Comparison of ENCODE assay signal across 24 mouse cellular contexts in genomic region chr7:128627723-128628122, GRCm38 (mm10).
"Had no signal": no experiment of that assay in that cellular context is flagged by ENCODE, and none has a peak within 500 bp of the region (broad histone marks: within the 10 kb centered on the region; RNA-seq: fewer than 3 reads in every experiment).

No protein-coding gene starts in this region.

- H3K27me3 ChIP-seq: limb, embryonic 13.5 days; liver, embryonic 12.5 days; liver, embryonic 15.5 days; lung, embryonic 15.5 days; megakaryocyte, embryonic 14.5 days; midbrain, embryonic 13.5 days; neural tube, embryonic 13.5 days had no signal

- H3K9ac ChIP-seq: limb, embryonic 13.5 days; liver, embryonic 12.5 days; liver, embryonic 15.5 days; lung, embryonic 15.5 days; midbrain, embryonic 13.5 days; neural tube, embryonic 13.5 days had no signal

- H3K36me3 ChIP-seq: limb, embryonic 10.5 days; limb, embryonic 13.5 days; liver, embryonic 12.5 days; liver, embryonic 15.5 days; lung, embryonic 15.5 days; midbrain, embryonic 10.5 days; midbrain, embryonic 13.5 days; neural tube, embryonic 13.5 days had no signal

- DNase-seq: layer of hippocampus, adult 9-11 months; liver; lung, adult 18-20 months; lung, postnatal 10 days; lung, postnatal 36 days; retina, postnatal 1 day; right cerebral cortex, postnatal 25 days; spleen, adult 18-20 months; thymus, postnatal 36 days had no signal

- H3K4me3 ChIP-seq: layer of hippocampus, adult 2 months; limb, embryonic 10.5 days; limb, embryonic 13.5 days; liver, embryonic 12.5 days; liver, embryonic 15.5 days; lung, embryonic 15.5 days; megakaryocyte, embryonic 14.5 days; midbrain, embryonic 10.5 days; midbrain, embryonic 13.5 days; myocyte; neural tube, embryonic 13.5 days had no signal

- H3K9me3 ChIP-seq: limb, embryonic 10.5 days; limb, embryonic 13.5 days; liver, embryonic 12.5 days; liver, embryonic 15.5 days; lung, embryonic 15.5 days; megakaryocyte, embryonic 14.5 days; midbrain, embryonic 10.5 days; midbrain, embryonic 13.5 days; neural tube, embryonic 13.5 days had no signal

- H3K27ac ChIP-seq: limb, embryonic 10.5 days; limb, embryonic 13.5 days; liver, embryonic 12.5 days; liver, embryonic 15.5 days; lung, embryonic 15.5 days; midbrain, embryonic 10.5 days; midbrain, embryonic 13.5 days; neural tube, embryonic 13.5 days; stomach, postnatal 0 days had no signal

- H3K4me2 ChIP-seq: limb, embryonic 13.5 days; liver, embryonic 12.5 days; liver, embryonic 15.5 days; lung, embryonic 15.5 days; midbrain, embryonic 13.5 days; neural tube, embryonic 13.5 days had no signal

- H3K4me1 ChIP-seq: limb, embryonic 10.5 days; limb, embryonic 13.5 days; lung, embryonic 15.5 days had no signal

- ATAC-seq: hindbrain, embryonic 16.5 days; intestine, postnatal 0 days; liver, embryonic 12.5 days; midbrain, embryonic 13.5 days; midbrain, embryonic 16.5 days had no signal
